Mouse (Mus musculus) megakaryocyte, embryonic 14.5 days (primary cell): ENCODE data around the gene Paqr4. TPM values are rescaled to one million over a fixed set of nuclear protein-coding genes. Genes with fewer than 3 reads are reported as not detected.

Experiments used
- H3K27me3 ChIP-seq: replicated peaks from 2 replicates; pipeline ENCODE3; 2012; ENCODE audit warnings: inconsistent platforms
- H3K36me3 ChIP-seq: replicated peaks from 2 replicates; pipeline ENCODE3; 2012; ENCODE audit warnings: low read length, inconsistent platforms, mixed read lengths
- H3K4me1 ChIP-seq: 2 replicates; pipeline ENCODE4 v1.6.1; 2012; ENCODE audit warnings: inconsistent platforms
- H3K4me3 ChIP-seq: replicated peaks from 2 replicates; pipeline ENCODE3; 2012; ENCODE audit warnings: moderate library complexity, mild to moderate bottlenecking, inconsistent platforms
- H3K9me3 ChIP-seq: 2 replicates; pipeline ENCODE4 v1.6.1; 2012; ENCODE audit warnings: inconsistent platforms
- FLI1 ChIP-seq: IDR thresholded peaks from 2 replicates; pipeline ENCODE4 v1.6.1; 2012; ENCODE audit warnings: low read length, inconsistent platforms, mixed read lengths
- GATA1 ChIP-seq: IDR thresholded peaks from 3 replicates; pipeline ENCODE4 v1.6.1; 2012; ENCODE audit warnings: mixed read lengths, low read length, inconsistent platforms, borderline replicate concordance
- polyA plus RNA-seq: library from polyadenylated mRNA; stranded (reverse); fragments of >175 nt; gene quantifications from 2 replicates; pipeline ENCODE4 v1.2.3, GENCODE M21; 2012; ENCODE audit warnings: low replicate concordance; ENCODE audit not compliant: insufficient read depth

Paqr4 gene
- polyA plus RNA-seq, 1 experiment, result 1.7 TPM

GRCm38 (mm10) chr17:23755689-23756088, 15.0 kb upstream of the Paqr4 start:
- TF ChIP-seq FLI1 (no peak), GATA1 (no peak)
- H3K4me3 ChIP-seq, result no peak overlapping the region
- H3K4me1 ChIP-seq, result peaks cover 8% of the 10 kb centered on the region
- no peaks in the 10 kb centered on the region for H3K27me3 ChIP-seq
- no peaks in the 10 kb centered on the region for H3K9me3 ChIP-seq
- peaks cover 82% of the 10 kb centered on the region for H3K36me3 ChIP-seq

DNA sequence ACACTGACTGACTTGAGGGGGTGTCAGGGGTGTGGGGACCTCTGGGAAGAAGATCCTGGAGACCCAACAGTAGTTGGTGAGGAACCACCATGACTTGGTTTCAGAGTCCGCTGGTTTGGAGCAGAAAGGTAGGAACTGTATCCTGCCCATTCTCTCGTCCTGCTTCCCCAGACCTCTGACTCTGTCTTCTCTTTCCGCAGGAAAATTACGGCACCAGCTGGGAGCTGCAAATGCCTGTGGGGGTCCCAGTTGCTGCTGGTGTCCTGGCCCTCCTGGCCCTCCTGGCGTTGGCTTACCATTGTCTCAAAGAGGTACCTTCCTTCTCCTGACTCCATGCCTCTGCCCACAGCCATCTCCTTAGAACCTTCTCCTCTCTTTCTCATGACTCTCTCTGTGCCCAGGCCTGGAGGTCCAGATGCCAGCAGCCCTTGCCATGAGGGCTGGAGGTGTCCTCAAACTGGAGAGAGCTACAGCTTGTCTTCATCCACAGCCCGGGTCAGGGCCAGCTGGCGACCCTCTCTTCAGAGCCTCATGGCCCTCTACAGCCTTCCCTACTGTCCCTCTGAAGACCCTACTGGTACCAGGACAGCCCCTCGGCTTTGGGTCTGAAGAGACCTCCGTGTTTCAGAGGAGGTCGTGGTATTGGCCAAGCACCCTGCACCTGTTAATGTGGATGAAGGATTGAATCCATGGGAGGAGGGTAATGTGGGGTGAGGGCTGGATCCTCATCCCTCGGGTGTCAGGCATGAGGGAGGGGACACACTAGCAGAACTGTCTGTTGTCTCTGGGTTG, 8.9 kb upstream of the Paqr4 start:
- Histone ChIP-seq H3K36me3 (peaks cover 31% of the 10 kb centered on the region), H3K4me1 (peaks cover 50% of the 10 kb centered on the region), H3K9me3 (no peaks in the 10 kb centered on the region), H3K4me3 (peak overlapping the region; percentile 92), H3K27me3 (peaks cover 30% of the 10 kb centered on the region)
- TF ChIP-seq GATA1 (no peak), FLI1 (no peak)

DNA sequence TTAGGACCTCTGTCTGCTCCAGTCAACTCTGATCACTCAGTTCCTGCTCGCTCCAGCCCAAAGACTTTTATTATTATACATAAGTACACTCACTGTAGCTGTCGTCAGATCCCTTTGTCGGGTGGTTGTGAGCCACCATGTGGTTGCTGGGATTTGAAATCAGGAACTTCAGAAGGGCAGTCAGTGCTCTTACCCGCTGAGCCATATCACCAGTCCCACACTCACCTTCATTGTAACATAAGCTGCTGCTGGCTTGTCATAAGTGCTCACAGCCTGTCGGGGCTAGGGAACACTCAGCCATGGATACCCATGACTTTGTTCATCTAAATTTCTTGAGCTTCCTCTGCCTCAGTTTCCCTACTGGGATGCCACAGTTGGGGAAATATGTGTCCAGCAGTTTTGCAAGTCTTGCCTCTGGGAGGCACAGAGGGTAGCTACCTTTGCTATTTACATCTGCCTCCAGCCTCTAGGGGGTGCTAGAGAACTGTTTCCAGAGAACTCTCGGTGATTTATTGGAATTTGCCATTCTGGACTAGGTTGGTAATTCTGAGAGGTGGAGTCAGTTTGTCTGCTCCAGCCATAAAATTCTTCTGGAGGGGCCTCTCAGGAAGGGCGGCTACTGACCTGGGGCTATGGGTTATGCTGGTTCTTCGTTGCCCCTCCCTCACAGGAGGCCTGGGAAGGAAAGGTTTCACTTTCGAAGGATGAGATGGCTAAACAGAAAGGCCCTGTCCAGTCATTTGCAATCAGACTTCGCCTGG, 8.1 kb upstream of the Paqr4 start:
- Histone ChIP-seq H3K4me3 (peak overlapping the region; percentile 92), H3K4me1 (peaks cover 53% of the 10 kb centered on the region), H3K36me3 (peaks cover 27% of the 10 kb centered on the region), H3K9me3 (no peaks in the 10 kb centered on the region), H3K27me3 (peaks cover 38% of the 10 kb centered on the region)
- TF ChIP-seq FLI1 (no peak), GATA1 (no peak)

DNA sequence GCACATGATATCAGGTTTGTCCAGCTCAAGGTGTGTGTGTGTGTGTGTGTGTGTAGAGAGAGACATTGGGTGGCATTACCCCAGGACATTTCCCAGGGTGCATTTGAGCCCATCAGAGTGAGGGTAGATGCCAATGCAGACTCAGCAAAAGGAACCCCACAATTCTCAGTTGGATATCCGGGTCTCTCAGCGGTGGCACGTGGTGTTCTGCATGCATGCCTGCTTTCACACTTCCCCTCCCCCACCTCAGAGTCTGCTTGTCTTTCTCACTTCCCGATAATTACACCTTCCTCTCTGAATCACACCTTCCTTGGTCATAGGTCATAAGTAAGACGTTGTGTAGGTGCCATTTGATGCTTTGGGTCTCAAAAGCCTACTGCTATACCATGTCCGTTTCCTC, 7.4 kb upstream of the Paqr4 start:
- Histone ChIP-seq H3K27me3 (peaks cover 46% of the 10 kb centered on the region), H3K36me3 (peaks cover 20% of the 10 kb centered on the region), H3K9me3 (no peaks in the 10 kb centered on the region), H3K4me1 (peaks cover 57% of the 10 kb centered on the region), H3K4me3 (no peak overlapping the region)
- TF ChIP-seq GATA1, result no peak

- Histone ChIP-seq H3K36me3 (peaks cover 14% of the 10 kb centered on the region), H3K4me1 (peaks cover 60% of the 10 kb centered on the region), H3K27me3 (peaks cover 51% of the 10 kb centered on the region), H3K4me3 (no peak overlapping the region), H3K9me3 (peaks cover under 1% of the 10 kb centered on the region; the same call in 1 of the 2 replicates)
- no peak for TF ChIP-seq FLI1
- TF ChIP-seq GATA1, result no peak
These were observed 6.8 kb upstream of the Paqr4 start for GRCm38 (mm10) chr17:23747471-23747870.

DNA sequence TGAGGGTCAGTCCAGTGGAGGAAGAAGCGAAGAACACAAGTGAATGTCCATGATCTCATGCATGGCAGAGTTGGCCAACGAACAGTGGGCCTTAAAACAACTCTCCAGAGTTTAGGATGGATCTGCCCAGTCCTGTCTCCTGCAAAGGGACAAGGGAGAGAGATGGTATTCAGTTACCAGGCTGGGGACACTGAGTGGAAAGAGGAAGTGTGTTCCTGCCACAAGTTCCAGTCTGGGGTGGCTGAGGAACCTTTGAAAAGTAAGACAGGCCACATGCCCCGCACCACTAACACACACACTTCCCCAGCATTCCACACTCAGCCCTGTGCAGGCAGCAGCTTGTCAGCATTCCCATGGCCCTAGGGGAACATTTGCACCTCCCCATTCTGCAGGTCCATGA, 6.1 kb upstream of the Paqr4 start:
- TF ChIP-seq FLI1 (no peak), GATA1 (no peak)
- Histone ChIP-seq H3K4me3 (no peak overlapping the region), H3K4me1 (peaks cover 67% of the 10 kb centered on the region), H3K36me3 (peaks cover 7% of the 10 kb centered on the region), H3K27me3 (peaks cover 58% of the 10 kb centered on the region), H3K9me3 (peaks cover 3% of the 10 kb centered on the region; the same call in 1 of the 2 replicates)

DNA sequence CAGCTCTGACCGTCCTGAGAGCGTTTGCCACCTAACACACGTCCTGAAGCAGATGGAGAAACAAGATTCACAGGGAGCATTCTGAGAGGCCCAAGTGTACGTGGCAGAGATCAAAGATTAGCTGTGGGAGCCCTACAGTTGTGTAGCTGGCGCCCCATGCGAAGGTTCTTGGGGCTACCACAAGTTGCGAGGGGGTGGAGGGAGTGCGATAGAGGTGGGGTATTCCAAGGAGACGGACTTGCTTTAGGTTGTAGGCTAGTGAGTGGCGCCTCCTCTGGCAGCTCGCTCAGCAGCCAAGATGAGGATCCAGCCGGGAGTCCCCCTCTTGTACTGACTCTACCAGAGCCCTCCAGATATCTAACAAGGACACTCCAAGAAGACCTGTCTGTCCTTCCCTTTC, 5.6 kb upstream of the Paqr4 start:
- Histone ChIP-seq H3K27me3 (peaks cover 63% of the 10 kb centered on the region), H3K9me3 (peaks cover 3% of the 10 kb centered on the region; the same call in 1 of the 2 replicates), H3K36me3 (peaks cover 2% of the 10 kb centered on the region), H3K4me3 (no peak overlapping the region), H3K4me1 (peaks cover 71% of the 10 kb centered on the region)
- TF ChIP-seq FLI1 (no peak), GATA1 (no peak)

GRCm38 (mm10) chr17:23745301-23746251, 4.9 kb upstream of the Paqr4 start, which contains the start of gene Kremen2:
Kremen2 (minus strand) TSS chr17:23745833.
- Histone ChIP-seq H3K36me3 (no peaks in the 10 kb centered on the region), H3K4me3 (peak within 1 kb of the TSS; percentile 75), H3K27me3 (peaks cover 69% of the 10 kb centered on the region), H3K9me3 (peaks cover 3% of the 10 kb centered on the region; the same call in 1 of the 2 replicates), H3K4me1 (peaks cover 76% of the 10 kb centered on the region)
- TF ChIP-seq GATA1, result no peak
- TF ChIP-seq FLI1, result no peak

GRCm38 (mm10) chr17:23744651-23745050, 4.0 kb upstream of the Paqr4 start:
- Histone ChIP-seq H3K9me3 (peaks cover 3% of the 10 kb centered on the region; the same call in 1 of the 2 replicates), H3K27me3 (peaks cover 78% of the 10 kb centered on the region), H3K4me3 (peak overlapping the region; percentile 3), H3K36me3 (no peaks in the 10 kb centered on the region), H3K4me1 (peaks cover 80% of the 10 kb centered on the region)
- TF ChIP-seq FLI1 (no peak), GATA1 (no peak)

DNA sequence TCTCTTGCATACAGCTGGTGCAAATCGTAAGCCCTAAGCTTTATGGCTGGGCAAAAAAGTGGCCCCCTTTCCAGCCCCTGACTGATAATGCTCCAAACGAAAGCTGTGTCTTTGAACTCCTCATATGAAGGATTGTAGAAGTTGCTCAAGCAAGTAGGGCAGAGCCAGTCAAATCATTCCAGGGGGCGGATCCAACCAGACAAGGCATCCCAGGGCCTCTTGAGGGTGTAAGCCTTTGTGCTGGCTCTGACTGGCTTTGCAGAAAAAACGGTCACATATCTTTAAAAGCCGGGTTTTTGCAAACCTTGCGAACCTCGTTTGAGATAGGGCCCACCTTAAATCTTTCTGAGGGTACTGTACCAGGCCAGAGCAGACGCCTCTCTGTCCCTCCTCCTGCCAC, 3.4 kb upstream of the Paqr4 start:
- Histone ChIP-seq H3K4me3 (no peak overlapping the region), H3K36me3 (no peaks in the 10 kb centered on the region), H3K4me1 (peaks cover 80% of the 10 kb centered on the region), H3K9me3 (peaks cover 3% of the 10 kb centered on the region; the same call in 1 of the 2 replicates), H3K27me3 (peaks cover 84% of the 10 kb centered on the region)
- TF ChIP-seq FLI1 (no peak), GATA1 (no peak)
